Mouse (Mus musculus): ENCODE measurements around the gene Tbcel. TPM values are rescaled to one million over a fixed set of nuclear protein-coding genes. Genes with fewer than 3 reads are reported as not detected.

Gene Tbcel
- total and polyA plus RNA-seq, 3 experiments, result 13.8 to 39.8 (median 20.4) TPM

GRCm38 (mm10) chr9:42507022-42507421 is 587 bp downstream of the Tbcel start:
- no peaks in the 10 kb centered on the region for H3K36me3 ChIP-seq (ENCODE audit: control insufficient read depth in 1 of 2, insufficient read depth in 2 of 2, low read length in 2 of 2)
- no peak overlapping the region for H3K4me3 ChIP-seq (ENCODE audit: control insufficient read depth in 1 of 2, insufficient read depth in 1 of 2, low read depth in 2 of 2, low read length in 2 of 2)
- no peak overlapping the region for H3K9ac ChIP-seq (ENCODE audit: control insufficient read depth, low read depth, low read length, poor library complexity, severe bottlenecking)
- TF ChIP-seq CHD2 (IDR thresholded peaks at IDR 0.05; ENCODE audit: low read length), result no peak
- no peak for TF ChIP-seq POLR2AphosphoS5 (IDR thresholded peaks at IDR 0.05; ENCODE audit: borderline replicate concordance, low read depth, low read length)
- TF ChIP-seq TAL1 (IDR thresholded peaks at IDR 0.05; ENCODE audit: low read length), result no peak
- no peak for TF ChIP-seq RAD21 (IDR thresholded peaks at IDR 0.05; ENCODE audit: low read depth, low read length)
- no peak for TF ChIP-seq ELF1 (IDR thresholded peaks at IDR 0.05; ENCODE audit: low read depth, low read length)
- no peak for TF ChIP-seq RCOR1 (IDR thresholded peaks at IDR 0.05; ENCODE audit: low read depth, low read length)
- no peak for TF ChIP-seq TCF12 (IDR thresholded peaks at IDR 0.05; ENCODE audit: low read depth, low read length)
- H3K79me2 ChIP-seq (ENCODE audit: control insufficient read depth, insufficient read depth, low read length, poor library complexity), result no peaks in the 10 kb centered on the region
- no peak overlapping the region for H3K27ac ChIP-seq (ENCODE audit: control insufficient read depth, low read depth, low read length)
- H3K9me3 ChIP-seq (replicated peaks; ENCODE audit: insufficient read depth, low read length), result no peaks in the 10 kb centered on the region
- no peak for DNase-seq (ENCODE audit: low read depth, low spot score)
- no peaks in the 10 kb centered on the region for H3K27me3 ChIP-seq (ENCODE audit: control insufficient read depth in 1 of 2, insufficient read depth in 2 of 2, low read length in 2 of 2)
- H3K4me1 ChIP-seq (ENCODE audit: control insufficient read depth in 1 of 2, insufficient read depth in 2 of 2, low read length in 2 of 2), result peaks cover 0 to 2% of the 10 kb centered on the region in 2 experiments; a peak in 1 of 4 replicates

- Histone ChIP-seq H3K79me2 (ENCODE audit: control insufficient read depth, insufficient read depth, low read length, poor library complexity) (no peaks in the 10 kb centered on the region), H3K9me3 (replicated peaks; ENCODE audit: insufficient read depth, low read length) (no peaks in the 10 kb centered on the region), H3K27ac (ENCODE audit: control insufficient read depth, low read depth, low read length) (no peak overlapping the region), H3K4me1 (ENCODE audit: control insufficient read depth in 1 of 2, insufficient read depth in 2 of 2, low read length in 2 of 2) (no peaks in the 10 kb centered on the region), H3K27me3 (ENCODE audit: control insufficient read depth in 1 of 2, insufficient read depth in 2 of 2, low read length in 2 of 2) (no peaks in the 10 kb centered on the region), H3K36me3 (ENCODE audit: control insufficient read depth in 1 of 2, insufficient read depth in 2 of 2, low read length in 2 of 2) (no peaks in the 10 kb centered on the region), H3K9ac (ENCODE audit: control insufficient read depth, low read depth, low read length, poor library complexity, severe bottlenecking) (no peak overlapping the region), H3K4me3 (ENCODE audit: control insufficient read depth in 1 of 2, insufficient read depth in 1 of 2, low read depth in 2 of 2, low read length in 2 of 2) (no peak overlapping the region)
- DNase-seq (ENCODE audit: low read depth, low spot score), result no peak
- TF ChIP-seq E2F4 (IDR thresholded peaks at IDR 0.05; ENCODE audit: borderline replicate concordance, low read depth, low read length) (no peak), NELFE (IDR thresholded peaks at IDR 0.05; ENCODE audit: low read depth, low read length) (no peak), TAL1 (IDR thresholded peaks at IDR 0.05; ENCODE audit: low read length) (no peak)
These were observed 2.6 kb downstream of the Tbcel start for GRCm38 (mm10) chr9:42504971-42505510.

- Histone ChIP-seq H3K79me2 (ENCODE audit: control insufficient read depth, insufficient read depth, low read length, poor library complexity) (no peaks in the 10 kb centered on the region), H3K4me1 (ENCODE audit: control insufficient read depth in 1 of 2, insufficient read depth in 2 of 2, low read length in 2 of 2) (no peaks in the 10 kb centered on the region), H3K4me3 (ENCODE audit: control insufficient read depth in 1 of 2, insufficient read depth in 1 of 2, low read depth in 2 of 2, low read length in 2 of 2) (no peak overlapping the region), H3K27ac (ENCODE audit: control insufficient read depth, low read depth, low read length) (no peak overlapping the region), H3K36me3 (ENCODE audit: control insufficient read depth in 1 of 2, insufficient read depth in 2 of 2, low read length in 2 of 2) (no peaks in the 10 kb centered on the region), H3K9me3 (replicated peaks; ENCODE audit: insufficient read depth, low read length) (no peaks in the 10 kb centered on the region), H3K27me3 (ENCODE audit: control insufficient read depth in 1 of 2, insufficient read depth in 2 of 2, low read length in 2 of 2) (no peaks in the 10 kb centered on the region), H3K9ac (ENCODE audit: control insufficient read depth, low read depth, low read length, poor library complexity, severe bottlenecking) (no peak overlapping the region)
- TF ChIP-seq MYB (IDR thresholded peaks at IDR 0.05; ENCODE audit: low read depth, low read length), result no peak
- no peak for TF ChIP-seq RCOR1 (IDR thresholded peaks at IDR 0.05; ENCODE audit: low read depth, low read length)
- no peak for TF ChIP-seq CHD1 (IDR thresholded peaks at IDR 0.05; ENCODE audit: low read depth, low read length)
- no peak for TF ChIP-seq BHLHE40 (IDR thresholded peaks at IDR 0.05; ENCODE audit: borderline replicate concordance, low read depth, low read length)
- TF ChIP-seq USF1 (IDR thresholded peaks at IDR 0.05; ENCODE audit: low read depth, low read length), result no peak
- no peak for TF ChIP-seq ZKSCAN1 (IDR thresholded peaks at IDR 0.05; ENCODE audit: low read depth, low read length)
- TF ChIP-seq MAFK (IDR thresholded peaks at IDR 0.05; ENCODE audit: borderline replicate concordance, low read depth, low read length), result no peak
- no peak for TF ChIP-seq ETS1 (IDR thresholded peaks at IDR 0.05; ENCODE audit: low read depth, low read length)
- TF ChIP-seq NELFE (IDR thresholded peaks at IDR 0.05; ENCODE audit: low read depth, low read length), result no peak
- TF ChIP-seq MEF2A (IDR thresholded peaks at IDR 0.05; ENCODE audit: extremely low read depth, insufficient replicate concordance, low read depth, low read length, poor library complexity, severe bottlenecking), result no peak
- no peak for TF ChIP-seq JUND (IDR thresholded peaks at IDR 0.05; ENCODE audit: low read depth, low read length)
- no peak for TF ChIP-seq MXI1 (IDR thresholded peaks at IDR 0.05; ENCODE audit: low read depth, low read length)
- TF ChIP-seq POLR2AphosphoS2 (IDR thresholded peaks at IDR 0.05; ENCODE audit: low read length), result no peak
- no peak for TF ChIP-seq EP300 (IDR thresholded peaks at IDR 0.05; ENCODE audit: low read depth in 1 of 2, low read length in 2 of 2)
- no peak for TF ChIP-seq KAT2A (conservative IDR thresholded peaks at IDR 0.05; ENCODE audit: low read depth, low read length)
- no peak for DNase-seq (ENCODE audit: low read depth, low spot score)
These were observed 3.0 kb downstream of the Tbcel start for GRCm38 (mm10) chr9:42504559-42504958.

Measured in MEL (cell line).